Mouse (Mus musculus): ENCODE measurements around the gene Olfr600. TPM values are rescaled to one million over a fixed set of nuclear protein-coding genes. Genes with fewer than 3 reads are reported as not detected.

Gene Olfr600
- total and polyA plus RNA-seq, 3 experiments = not detected

Other genes starting within 250 kb of the Olfr600 start
Only the 20 nearest of the 28 such genes appear.
- gene Olfr591, start 171.3 kb downstream of the Olfr600 start, total RNA-seq (2012; rRNA removed) = not detected in 2 replicates
- not detected in 2 replicates for gene Olfr591, start 171.3 kb downstream of the Olfr600 start, total RNA-seq (2014; rRNA removed)
- not detected in 2 replicates for gene Olfr591, start 171.3 kb downstream of the Olfr600 start, polyA plus RNA-seq (2012; ENCODE audit: insufficient read length, low read depth)
- not detected in 2 replicates for gene Olfr592, start 164.9 kb downstream of the Olfr600 start, total RNA-seq (2012; rRNA removed)
- not detected in 2 replicates for gene Olfr592, start 164.9 kb downstream of the Olfr600 start, total RNA-seq (2014; rRNA removed)
- gene Olfr592, start 164.9 kb downstream of the Olfr600 start, polyA plus RNA-seq (2012; ENCODE audit: insufficient read length, low read depth) = not detected in 2 replicates
- gene Olfr593, start 137.8 kb downstream of the Olfr600 start, total RNA-seq (2012; rRNA removed) = not detected in 2 replicates
- gene Olfr593, start 137.8 kb downstream of the Olfr600 start, total RNA-seq (2014; rRNA removed) = not detected in 2 replicates
- not detected in 2 replicates for gene Olfr593, start 137.8 kb downstream of the Olfr600 start, polyA plus RNA-seq (2012; ENCODE audit: insufficient read length, low read depth)
- gene Olfr594, start 132.7 kb downstream of the Olfr600 start, total RNA-seq (2012; rRNA removed) = not detected in 2 replicates
- gene Olfr594, start 132.7 kb downstream of the Olfr600 start, total RNA-seq (2014; rRNA removed) = not detected in 2 replicates
- not detected in 2 replicates for gene Olfr594, start 132.7 kb downstream of the Olfr600 start, polyA plus RNA-seq (2012; ENCODE audit: insufficient read length, low read depth)
- gene Usp17ld, start 97.2 kb downstream of the Olfr600 start, total RNA-seq (2012; rRNA removed) = not detected in 2 replicates
- not detected in 2 replicates for gene Usp17ld, start 97.2 kb downstream of the Olfr600 start, total RNA-seq (2014; rRNA removed)
- gene Usp17ld, start 97.2 kb downstream of the Olfr600 start, polyA plus RNA-seq (2012; ENCODE audit: insufficient read length, low read depth) = not detected in 2 replicates
- not detected in 2 replicates for gene Olfr596, start 44.0 kb downstream of the Olfr600 start, total RNA-seq (2012; rRNA removed)
- not detected in 2 replicates for gene Olfr596, start 44.0 kb downstream of the Olfr600 start, total RNA-seq (2014; rRNA removed)
- gene Olfr596, start 44.0 kb downstream of the Olfr600 start, polyA plus RNA-seq (2012; ENCODE audit: insufficient read length, low read depth) = not detected in 2 replicates
- not detected in 2 replicates for gene Olfr597, start 33.4 kb downstream of the Olfr600 start, total RNA-seq (2012; rRNA removed)
- gene Olfr597, start 33.4 kb downstream of the Olfr600 start, total RNA-seq (2014; rRNA removed) = not detected in 2 replicates
- gene Olfr597, start 33.4 kb downstream of the Olfr600 start, polyA plus RNA-seq (2012; ENCODE audit: insufficient read length, low read depth) = not detected in 2 replicates
- gene Olfr598, start 26.1 kb downstream of the Olfr600 start, total RNA-seq (2012; rRNA removed) = not detected in 2 replicates
- gene Olfr598, start 26.1 kb downstream of the Olfr600 start, total RNA-seq (2014; rRNA removed) = not detected in 2 replicates
- not detected in 2 replicates for gene Olfr598, start 26.1 kb downstream of the Olfr600 start, polyA plus RNA-seq (2012; ENCODE audit: insufficient read length, low read depth)
- gene Olfr599, start 13.8 kb downstream of the Olfr600 start, total RNA-seq (2012; rRNA removed) = not detected in 2 replicates
- gene Olfr599, start 13.8 kb downstream of the Olfr600 start, total RNA-seq (2014; rRNA removed) = not detected in 2 replicates
- gene Olfr599, start 13.8 kb downstream of the Olfr600 start, polyA plus RNA-seq (2012; ENCODE audit: insufficient read length, low read depth) = not detected in 2 replicates
- not detected in 2 replicates for gene Olfr601, start 13.0 kb upstream of the Olfr600 start, total RNA-seq (2012; rRNA removed)
- gene Olfr601, start 13.0 kb upstream of the Olfr600 start, total RNA-seq (2014; rRNA removed) = not detected in 2 replicates
- gene Olfr601, start 13.0 kb upstream of the Olfr600 start, polyA plus RNA-seq (2012; ENCODE audit: insufficient read length, low read depth) = not detected in 2 replicates
- gene Olfr603, start 36.5 kb upstream of the Olfr600 start, total RNA-seq (2012; rRNA removed) = not detected in 2 replicates
- gene Olfr603, start 36.5 kb upstream of the Olfr600 start, total RNA-seq (2014; rRNA removed) = not detected in 2 replicates
- not detected in 2 replicates for gene Olfr603, start 36.5 kb upstream of the Olfr600 start, polyA plus RNA-seq (2012; ENCODE audit: insufficient read length, low read depth)
- not detected in 2 replicates for gene Usp17lc, start 65.4 kb upstream of the Olfr600 start, total RNA-seq (2012; rRNA removed)
- not detected in 2 replicates for gene Usp17lc, start 65.4 kb upstream of the Olfr600 start, total RNA-seq (2014; rRNA removed)
- gene Usp17lc, start 65.4 kb upstream of the Olfr600 start, polyA plus RNA-seq (2012; ENCODE audit: insufficient read length, low read depth) = not detected in 2 replicates
- gene Olfr605, start 95.8 kb upstream of the Olfr600 start, total RNA-seq (2012; rRNA removed) = not detected in 2 replicates
- not detected in 2 replicates for gene Olfr605, start 95.8 kb upstream of the Olfr600 start, total RNA-seq (2014; rRNA removed)
- not detected in 2 replicates for gene Olfr605, start 95.8 kb upstream of the Olfr600 start, polyA plus RNA-seq (2012; ENCODE audit: insufficient read length, low read depth)
- gene Olfr606, start 99.4 kb upstream of the Olfr600 start, total RNA-seq (2012; rRNA removed) = not detected in 2 replicates
- gene Olfr606, start 99.4 kb upstream of the Olfr600 start, total RNA-seq (2014; rRNA removed) = not detected in 2 replicates
- not detected in 2 replicates for gene Olfr606, start 99.4 kb upstream of the Olfr600 start, polyA plus RNA-seq (2012; ENCODE audit: insufficient read length, low read depth)
- not detected in 2 replicates for gene Olfr607, start 114.5 kb upstream of the Olfr600 start, total RNA-seq (2012; rRNA removed)
- not detected in 2 replicates for gene Olfr607, start 114.5 kb upstream of the Olfr600 start, total RNA-seq (2014; rRNA removed)
- gene Olfr607, start 114.5 kb upstream of the Olfr600 start, polyA plus RNA-seq (2012; ENCODE audit: insufficient read length, low read depth) = not detected in 2 replicates
- not detected in 2 replicates for gene Olfr608, start 120.2 kb upstream of the Olfr600 start, total RNA-seq (2012; rRNA removed)
- not detected in 2 replicates for gene Olfr608, start 120.2 kb upstream of the Olfr600 start, total RNA-seq (2014; rRNA removed)
- not detected in 2 replicates for gene Olfr608, start 120.2 kb upstream of the Olfr600 start, polyA plus RNA-seq (2012; ENCODE audit: insufficient read length, low read depth)
- not detected in 2 replicates for gene Olfr609, start 148.4 kb upstream of the Olfr600 start, total RNA-seq (2012; rRNA removed)
- not detected in 2 replicates for gene Olfr609, start 148.4 kb upstream of the Olfr600 start, total RNA-seq (2014; rRNA removed)
- not detected in 2 replicates for gene Olfr609, start 148.4 kb upstream of the Olfr600 start, polyA plus RNA-seq (2012; ENCODE audit: insufficient read length, low read depth)
- gene Olfr610, start 162.5 kb upstream of the Olfr600 start, total RNA-seq (2012; rRNA removed) = not detected in 2 replicates
- not detected in 2 replicates for gene Olfr610, start 162.5 kb upstream of the Olfr600 start, total RNA-seq (2014; rRNA removed)
- not detected in 2 replicates for gene Olfr610, start 162.5 kb upstream of the Olfr600 start, polyA plus RNA-seq (2012; ENCODE audit: insufficient read length, low read depth)
- not detected in 2 replicates for gene Olfr611, start 171.2 kb upstream of the Olfr600 start, total RNA-seq (2012; rRNA removed)
- not detected in 2 replicates for gene Olfr611, start 171.2 kb upstream of the Olfr600 start, total RNA-seq (2014; rRNA removed)
- gene Olfr611, start 171.2 kb upstream of the Olfr600 start, polyA plus RNA-seq (2012; ENCODE audit: insufficient read length, low read depth) = not detected in 2 replicates
- not detected in 2 replicates for gene Olfr612, start 193.0 kb upstream of the Olfr600 start, total RNA-seq (2012; rRNA removed)
- gene Olfr612, start 193.0 kb upstream of the Olfr600 start, total RNA-seq (2014; rRNA removed) = not detected in 2 replicates
- not detected in 2 replicates for gene Olfr612, start 193.0 kb upstream of the Olfr600 start, polyA plus RNA-seq (2012; ENCODE audit: insufficient read length, low read depth)